Mouse (Mus musculus) heart, embryonic 15.5 days (tissue): Measurements from ENCODE around the gene Tmem255a. TPM values are rescaled to one million over a fixed set of nuclear protein-coding genes. Genes with fewer than 3 reads are reported as not detected.

ENCODE experiments used
- ATAC-seq: fragments of 200-750 bp; cut with Nextera tagmentation; replicated peaks from 2 replicates; pipeline ENCODE4 v1.8.0; 2017; ENCODE audit warnings: low read depth, moderate TSS enrichment; ENCODE audit not compliant: insufficient number of reproducible peaks, insufficient read depth, low FRiP score
- H3K27ac ChIP-seq: fragments of 300-500 bp; sonication (generic); 2 replicates; pipeline ENCODE4 v1.5.1; 2015; ENCODE audit warnings: mild to moderate bottlenecking, inconsistent platforms
- H3K27me3 ChIP-seq: fragments of 300-500 bp; sonication (generic); 2 replicates; pipeline ENCODE4 v1.6.1; 2015; ENCODE audit warnings: inconsistent platforms
- H3K36me3 ChIP-seq: fragments of 300-500 bp; sonication (generic); 2 replicates; pipeline ENCODE4 v1.6.1; 2015; ENCODE audit warnings: mild to moderate bottlenecking, inconsistent platforms
- H3K4me1 ChIP-seq: fragments of 300-500 bp; sonication (generic); replicated peaks from 2 replicates; pipeline ENCODE4 v1.6.1; 2015; ENCODE audit warnings: inconsistent platforms
- H3K4me2 ChIP-seq: fragments of 300-500 bp; sonication (generic); 2 replicates; pipeline ENCODE4 v1.6.1; 2015; ENCODE audit warnings: inconsistent platforms, mild to moderate bottlenecking, moderate library complexity
- H3K4me3 ChIP-seq: fragments of 300-500 bp; sonication (generic); 2 replicates; pipeline ENCODE4 v1.5.1; 2015; ENCODE audit warnings: mild to moderate bottlenecking, inconsistent platforms
- H3K9ac ChIP-seq: fragments of 300-500 bp; sonication (generic); 2 replicates; pipeline ENCODE4 v1.6.1; 2015; ENCODE audit warnings: mild to moderate bottlenecking, inconsistent platforms
- H3K9me3 ChIP-seq: fragments of 300-500 bp; sonication (generic); replicated peaks from 2 replicates; pipeline ENCODE4 v1.6.1; 2016; ENCODE audit warnings: inconsistent platforms
- WGBS: fragments of 180-500 bp; shearing (Covaris S2); methylation state at CpG from one replicate; pipeline ENCODE4 v1.1.7; 2015; ENCODE audit warnings: mixed read lengths; 5-methylcytosine and 5-hydroxymethylcytosine counted together
- polyA plus RNA-seq: library from polyadenylated mRNA; unstranded; fragments of >200 nt; fragmentation: Nextera tagmentation; extraction: Ambion mirVana; gene quantifications from 2 replicates; pipeline ENCODE4 v1.2.1, GENCODE M21; 2015

Gene Tmem255a
- 26.8 and 27.6 TPM in 2 replicates for polyA plus RNA-seq

- WGBS: 19% methylated on average over 22 of the region's 27 CpGs
- Histone ChIP-seq H3K4me3 (peak within 1 kb of the TSS; percentile 47), H3K4me2 (peak within 1 kb of the TSS; percentile 78), H3K4me1 (peaks cover 3% of the 10 kb centered on the region; the same call in 1 of the 2 replicates), H3K27ac (no peak within 1 kb of the TSS), H3K9ac (no peak within 1 kb of the TSS; the same call in 1 of the 2 replicates), H3K27me3 (peaks cover 12% of the 10 kb centered on the region; the same call in 1 of the 2 replicates), H3K9me3 (no peaks in the 10 kb centered on the region), H3K36me3 (no peaks in the 10 kb centered on the region)
- ATAC-seq: peak; percentile 53
These were observed at the start of gene Tmem255a for GRCm38 (mm10) chrX:38251851-38252571. TSS of gene Tmem255a (minus strand) at chrX:38252439.

- H3K9ac ChIP-seq: no peak overlapping the region
- H3K36me3 ChIP-seq: no peaks in the 10 kb centered on the region
- ATAC-seq: no peak
- no peaks in the 10 kb centered on the region for H3K9me3 ChIP-seq
- no peak overlapping the region for H3K4me3 ChIP-seq
- no peak overlapping the region for H3K4me2 ChIP-seq
- no peaks in the 10 kb centered on the region for H3K4me1 ChIP-seq
- WGBS: 29% methylated on average over 2 of the region's 2 CpGs
- H3K27me3 ChIP-seq: no peaks in the 10 kb centered on the region
- no peak overlapping the region for H3K27ac ChIP-seq
These were observed 7.4 kb upstream of the Tmem255a start for GRCm38 (mm10) chrX:38259610-38260009.

GRCm38 (mm10) chrX:38250352-38250950 is 1.8 kb downstream of the Tmem255a start:
- no peak overlapping the region for H3K9ac ChIP-seq
- ATAC-seq: peak; percentile 49; the same call in 1 of the 2 replicates
- WGBS: 18% methylated on average over 18 of the region's 18 CpGs

GRCm38 (mm10) chrX:38249640-38250351 is 2.4 kb downstream of the Tmem255a start:
- no peak for ATAC-seq
- H3K36me3 ChIP-seq: no peaks in the 10 kb centered on the region
- no peak overlapping the region for H3K27ac ChIP-seq
- peaks cover 12% of the 10 kb centered on the region; the same call in 1 of the 2 replicates for H3K27me3 ChIP-seq
- H3K4me3 ChIP-seq: peak overlapping the region; percentile 47; the same call in 1 of the 2 replicates
- peak overlapping the region; percentile 78 for H3K4me2 ChIP-seq
- 17% methylated on average over 16 of the region's 16 CpGs for WGBS
- H3K9ac ChIP-seq: no peak overlapping the region
- no peaks in the 10 kb centered on the region for H3K9me3 ChIP-seq
- H3K4me1 ChIP-seq: peaks cover 3% of the 10 kb centered on the region; the same call in 1 of the 2 replicates

More at GRCm38 (mm10) chrX:38250352-38250950, 1.8 kb downstream of the Tmem255a start:
- Histone ChIP-seq H3K4me3 (peak overlapping the region; percentile 47), H3K27me3 (peaks cover 12% of the 10 kb centered on the region; the same call in 1 of the 2 replicates), H3K4me2 (peak overlapping the region; percentile 78), H3K27ac (no peak overlapping the region), H3K9me3 (no peaks in the 10 kb centered on the region), H3K4me1 (peaks cover 3% of the 10 kb centered on the region; the same call in 1 of the 2 replicates), H3K36me3 (no peaks in the 10 kb centered on the region)

GRCm38 (mm10) chrX:38247601-38248000 is 4.6 kb downstream of the Tmem255a start:
- no peaks in the 10 kb centered on the region for H3K36me3 ChIP-seq
- no peak overlapping the region for H3K27ac ChIP-seq
- no peak for ATAC-seq
- WGBS: 51% methylated on average over 5 of the region's 5 CpGs
- no peak overlapping the region for H3K4me3 ChIP-seq
- H3K9ac ChIP-seq: no peak overlapping the region
- H3K9me3 ChIP-seq: no peaks in the 10 kb centered on the region
- H3K4me2 ChIP-seq: no peak overlapping the region
- H3K27me3 ChIP-seq: peaks cover 9% of the 10 kb centered on the region; the same call in 1 of the 2 replicates
- peaks cover 3% of the 10 kb centered on the region; the same call in 1 of the 2 replicates for H3K4me1 ChIP-seq

- 45% methylated on average over 6 of the region's 6 CpGs for WGBS
These were observed 5.1 kb downstream of the Tmem255a start for GRCm38 (mm10) chrX:38247108-38247507.

GRCm38 (mm10) chrX:38237731-38238130 is 14.5 kb downstream of the Tmem255a start:
- Histone ChIP-seq H3K9me3 (no peaks in the 10 kb centered on the region), H3K27me3 (no peaks in the 10 kb centered on the region), H3K27ac (no peak overlapping the region), H3K4me3 (no peak overlapping the region), H3K9ac (no peak overlapping the region), H3K4me1 (no peaks in the 10 kb centered on the region), H3K36me3 (no peaks in the 10 kb centered on the region), H3K4me2 (no peak overlapping the region)
- WGBS: 30% methylated on average over 2 of the region's 2 CpGs
- no peak for ATAC-seq

More at GRCm38 (mm10) chrX:38247108-38247507, 5.1 kb downstream of the Tmem255a start:
- Histone ChIP-seq H3K9ac (no peak overlapping the region), H3K9me3 (no peaks in the 10 kb centered on the region), H3K27me3 (peaks cover 9% of the 10 kb centered on the region; the same call in 1 of the 2 replicates), H3K4me3 (no peak overlapping the region), H3K4me2 (no peak overlapping the region), H3K27ac (no peak overlapping the region), H3K36me3 (no peaks in the 10 kb centered on the region), H3K4me1 (peaks cover 3% of the 10 kb centered on the region; the same call in 1 of the 2 replicates)
- ATAC-seq: no peak

GRCm38 (mm10) chrX:38229888-38230287 is 22.4 kb downstream of the Tmem255a start:
- no peak for ATAC-seq
- WGBS: 70% methylated on average over 1 of the region's 1 CpGs

GRCm38 (mm10) chrX:38222757-38223156 is 29.5 kb downstream of the Tmem255a start:
- H3K4me2 ChIP-seq: no peak overlapping the region
- H3K4me3 ChIP-seq: no peak overlapping the region
- H3K27ac ChIP-seq: no peak overlapping the region
- 40% methylated on average over 2 of the region's 2 CpGs for WGBS
- no peak overlapping the region for H3K9ac ChIP-seq
- no peaks in the 10 kb centered on the region for H3K4me1 ChIP-seq
- H3K36me3 ChIP-seq: no peaks in the 10 kb centered on the region
- no peaks in the 10 kb centered on the region for H3K9me3 ChIP-seq
- ATAC-seq: no peak
- H3K27me3 ChIP-seq: no peaks in the 10 kb centered on the region

More at GRCm38 (mm10) chrX:38229888-38230287, 22.4 kb downstream of the Tmem255a start:
- Histone ChIP-seq H3K4me1 (no peaks in the 10 kb centered on the region), H3K4me3 (no peak overlapping the region), H3K36me3 (no peaks in the 10 kb centered on the region), H3K9me3 (no peaks in the 10 kb centered on the region), H3K9ac (no peak overlapping the region), H3K27ac (no peak overlapping the region), H3K4me2 (no peak overlapping the region), H3K27me3 (no peaks in the 10 kb centered on the region)

GRCm38 (mm10) chrX:38217676-38217991 is 34.6 kb downstream of the Tmem255a start:
- Histone ChIP-seq H3K9ac (no peak overlapping the region), H3K4me3 (no peak overlapping the region), H3K4me2 (no peak overlapping the region), H3K27me3 (no peaks in the 10 kb centered on the region), H3K36me3 (no peaks in the 10 kb centered on the region), H3K27ac (no peak overlapping the region), H3K4me1 (no peaks in the 10 kb centered on the region), H3K9me3 (no peaks in the 10 kb centered on the region)
- no peak for ATAC-seq
- WGBS: 81% methylated on average over 2 of the region's 2 CpGs
